Mouse (Mus musculus): Measurements from ENCODE around the gene Gm4353.
"Not testable (repeated sequence)": the region's sequence is repeated elsewhere in the genome, so short reads cannot be mapped to it uniquely, and the experiment has no call there.

Gm4353 gene

DNA sequence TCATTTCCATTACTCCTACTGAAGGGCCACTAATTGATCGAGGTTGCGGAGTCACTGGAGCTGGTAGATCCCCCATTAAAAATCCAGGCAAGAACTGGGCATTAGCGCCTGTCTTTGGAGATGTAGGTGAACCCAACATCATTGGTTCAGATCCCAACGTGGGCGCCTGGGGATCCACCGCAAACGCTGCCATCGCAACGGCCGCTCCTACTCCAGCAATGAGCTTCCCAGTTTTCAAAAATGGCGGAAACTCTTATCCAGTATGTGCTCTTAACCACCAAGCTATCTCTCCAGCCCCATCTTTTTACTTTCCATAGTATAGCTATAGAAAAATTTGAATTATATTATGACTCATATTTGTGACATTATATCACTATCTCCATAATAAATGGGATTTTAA is at the start of gene Gm4353:
Gene Gm4353 (minus strand): TSS at position 270 of the 400 bp plus-strand sequence.
- DNase-seq (ENCODE audit: low read depth, low spot score), result not testable (repeated sequence)

DNA sequence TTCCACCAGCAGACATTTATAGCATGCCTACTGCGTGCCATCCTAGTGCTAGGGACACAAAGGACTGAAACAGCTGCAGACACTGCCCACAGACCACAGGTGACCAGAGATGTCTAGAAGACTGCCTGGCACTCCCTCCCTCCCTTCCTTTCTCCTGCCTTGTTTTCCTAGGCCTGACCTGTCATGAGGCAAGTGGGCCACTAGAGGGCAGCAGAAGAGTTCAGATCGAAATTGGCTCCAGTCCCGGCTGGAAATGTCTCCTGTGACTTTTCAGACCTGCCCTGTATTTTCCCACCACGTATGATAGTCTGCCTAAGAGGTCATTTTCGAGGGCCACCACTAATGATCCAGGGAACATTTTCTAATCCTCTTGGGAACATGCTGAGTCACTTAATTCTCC is 47.6 kb upstream of the Gm4353 start:
- peak; percentile 59 for DNase-seq (ENCODE audit: low read depth, low spot score)

DNA sequence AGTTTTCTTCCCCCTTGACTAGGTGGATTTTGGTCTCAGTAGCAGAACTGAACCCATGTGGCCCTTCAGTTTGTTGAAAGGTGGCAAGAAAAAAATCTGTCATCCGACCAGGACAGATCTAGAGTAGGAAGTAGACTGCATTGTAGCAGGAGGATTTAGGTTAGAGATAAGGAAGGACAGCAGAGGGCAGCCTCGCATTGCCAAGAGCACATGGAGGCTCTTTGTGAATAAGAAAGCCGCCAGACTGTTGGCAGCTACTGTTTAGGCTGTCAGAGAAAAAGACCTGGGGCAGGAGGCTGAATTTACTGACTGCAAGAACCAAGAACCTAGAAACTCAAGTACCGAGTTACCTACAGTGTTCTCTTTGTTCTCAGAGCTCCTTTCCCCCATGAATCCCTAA is 47.0 kb upstream of the Gm4353 start:
- no peak for DNase-seq (ENCODE audit: low read depth, low spot score)

GRCm38 (mm10) chr7:116129374-116129773 is 44.9 kb upstream of the Gm4353 start:
- DNase-seq (ENCODE audit: low read depth, low spot score), result no peak

DNA sequence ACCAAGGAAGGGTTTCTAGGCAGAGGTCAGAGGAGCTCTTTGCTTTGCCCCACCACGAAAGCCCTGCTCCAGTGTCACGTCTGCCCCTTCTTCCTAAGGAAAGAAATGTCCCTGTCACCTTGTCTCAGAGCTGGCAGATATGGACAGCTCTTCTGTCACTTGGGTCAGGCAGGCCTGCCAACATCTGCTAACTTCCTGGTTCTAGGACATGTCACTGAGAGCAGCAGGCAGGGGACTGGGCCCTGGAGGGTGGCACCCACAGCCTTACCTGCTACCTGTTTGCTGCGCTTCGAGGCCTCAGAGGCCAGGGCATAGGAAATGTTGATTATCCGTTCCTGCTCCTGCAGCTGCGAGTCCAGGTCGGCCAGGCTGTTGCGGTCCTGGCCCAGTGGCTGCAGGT is 43.9 kb upstream of the Gm4353 start:
- DNase-seq (ENCODE audit: low read depth, low spot score), result no peak

DNA sequence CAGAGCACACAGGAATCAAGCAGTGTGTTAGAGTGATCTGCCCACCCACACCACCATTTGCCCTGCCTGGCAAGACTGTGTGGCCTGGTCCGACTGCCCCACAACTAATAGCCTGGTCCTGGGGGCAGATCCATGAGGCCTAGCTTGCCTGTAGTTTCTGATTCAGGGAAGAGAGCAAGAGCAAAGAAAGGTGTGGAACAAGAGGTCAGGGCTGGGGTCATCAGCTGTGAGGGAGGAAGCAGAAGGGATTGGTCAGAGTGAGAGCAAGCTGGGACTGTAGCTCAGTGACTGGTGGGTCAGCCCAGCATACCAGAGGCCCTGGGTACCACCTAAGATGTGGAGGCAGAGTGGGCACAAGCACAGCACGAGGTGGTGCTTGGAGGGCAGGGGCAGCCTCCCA is 42.6 kb upstream of the Gm4353 start:
- no peak for DNase-seq (ENCODE audit: low read depth, low spot score)

GRCm38 (mm10) chr7:116125671-116126070 is 41.2 kb upstream of the Gm4353 start:
- no peak for DNase-seq (ENCODE audit: low read depth, low spot score)

DNA sequence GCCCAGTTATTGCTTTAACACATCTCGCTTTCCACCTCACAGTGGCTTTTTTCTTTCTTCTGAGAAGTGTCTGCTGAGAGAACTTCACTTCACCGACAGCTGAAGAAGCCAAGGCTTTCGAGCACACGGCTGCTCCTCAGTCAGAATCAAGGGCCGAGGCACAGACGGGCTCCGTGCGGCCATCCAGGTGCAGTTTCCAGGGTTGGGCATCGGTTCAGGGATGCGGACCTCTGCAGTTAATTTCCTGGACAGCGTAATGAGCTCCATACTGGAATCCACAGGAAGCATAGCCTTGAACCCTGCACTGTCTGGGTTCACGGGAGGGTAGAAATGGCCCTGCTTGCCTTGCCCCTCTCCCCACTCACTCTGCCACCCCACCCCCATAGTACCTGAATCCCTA is 39.6 kb upstream of the Gm4353 start:
- no peak for DNase-seq (ENCODE audit: low read depth, low spot score)

GRCm38 (mm10) chr7:116123597-116123985 is 39.2 kb upstream of the Gm4353 start:
- no peak for DNase-seq (ENCODE audit: low read depth, low spot score)

DNA sequence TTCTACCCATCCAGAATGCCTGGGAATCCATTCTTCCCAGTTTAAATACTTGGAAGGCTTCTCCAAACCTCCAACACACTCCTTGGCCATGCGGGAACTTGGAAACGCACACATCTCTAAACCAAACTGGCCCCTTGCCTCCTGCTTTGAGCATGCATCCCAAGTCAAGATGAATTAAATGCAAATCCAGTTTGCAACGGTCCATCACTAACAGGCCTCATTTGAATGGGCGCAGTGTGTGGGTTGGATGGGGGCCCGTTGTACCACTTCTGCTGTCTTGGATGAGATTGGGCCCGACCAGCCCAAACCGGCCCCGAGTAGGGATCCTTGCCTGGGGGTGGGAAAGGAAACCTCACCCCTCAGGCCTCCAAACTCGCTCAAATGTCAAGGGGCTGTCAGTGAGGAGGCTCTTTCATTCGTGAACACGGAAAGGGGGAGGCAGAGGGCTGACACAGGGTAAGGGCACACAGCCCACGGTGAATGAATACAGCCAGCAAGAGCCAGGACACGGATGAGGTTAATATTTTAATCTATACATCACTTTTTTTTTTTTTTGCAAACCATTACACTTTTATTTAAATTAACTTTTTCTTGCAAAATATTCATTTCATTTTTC is 38.7 kb upstream of the Gm4353 start:
- no peak for DNase-seq (ENCODE audit: low read depth, low spot score)

DNA sequence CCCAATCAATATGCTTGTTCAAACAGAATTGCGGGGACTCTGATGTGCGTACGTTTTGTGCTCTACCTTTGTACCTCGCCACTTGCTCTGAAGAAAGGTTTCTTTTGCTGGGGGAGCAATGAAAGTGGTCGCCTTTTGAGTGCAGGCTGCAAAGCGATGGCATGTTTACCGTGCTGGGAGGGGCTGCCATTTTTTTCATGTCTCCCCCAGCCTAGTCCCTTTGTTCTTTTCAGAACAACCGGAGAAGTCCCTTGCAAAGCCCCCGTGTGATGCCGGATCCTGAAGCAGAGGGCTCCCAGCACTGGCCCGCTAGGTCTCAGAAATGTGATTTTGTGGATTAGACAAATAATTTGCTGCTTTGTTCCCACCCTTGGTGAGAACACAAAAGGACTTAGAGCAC is 36.8 kb upstream of the Gm4353 start:
- no peak for DNase-seq (ENCODE audit: low read depth, low spot score)

- DNase-seq (ENCODE audit: low read depth, low spot score), result no peak
These were observed 36.3 kb upstream of the Gm4353 start for GRCm38 (mm10) chr7:116120737-116121136.

- no peak for DNase-seq (ENCODE audit: low read depth, low spot score)
These were observed 34.9 kb upstream of the Gm4353 start for GRCm38 (mm10) chr7:116119306-116119857.

GRCm38 (mm10) chr7:116115991-116116390 is 31.6 kb upstream of the Gm4353 start:
- DNase-seq (ENCODE audit: low read depth, low spot score), result no peak

- no peak for DNase-seq (ENCODE audit: low read depth, low spot score)
These were observed 30.9 kb upstream of the Gm4353 start for GRCm38 (mm10) chr7:116115216-116115930.

DNA sequence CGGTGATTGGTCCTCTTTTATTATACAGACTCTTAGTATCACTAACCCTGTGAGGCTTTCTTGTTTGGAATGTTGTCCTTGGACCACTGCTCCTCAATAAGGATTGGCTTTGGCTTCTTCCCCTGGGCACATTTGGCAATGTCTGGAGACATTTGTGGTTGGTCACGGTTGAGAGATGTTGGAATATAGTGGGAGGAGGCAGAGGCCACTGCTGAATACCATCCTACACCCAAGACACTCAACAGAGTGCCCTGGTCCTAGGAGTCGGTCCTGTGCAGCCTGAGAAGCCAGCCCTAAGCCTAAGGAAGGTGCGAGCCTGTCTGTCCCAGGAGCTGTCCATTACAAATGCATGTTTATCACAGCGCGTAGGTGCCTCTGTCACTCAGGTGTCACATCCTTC is 27.1 kb upstream of the Gm4353 start:
- no peak for DNase-seq (ENCODE audit: low read depth, low spot score)

- no peak for DNase-seq (ENCODE audit: low read depth, low spot score)
These were observed 26.2 kb upstream of the Gm4353 start for GRCm38 (mm10) chr7:116110661-116111060.

DNA sequence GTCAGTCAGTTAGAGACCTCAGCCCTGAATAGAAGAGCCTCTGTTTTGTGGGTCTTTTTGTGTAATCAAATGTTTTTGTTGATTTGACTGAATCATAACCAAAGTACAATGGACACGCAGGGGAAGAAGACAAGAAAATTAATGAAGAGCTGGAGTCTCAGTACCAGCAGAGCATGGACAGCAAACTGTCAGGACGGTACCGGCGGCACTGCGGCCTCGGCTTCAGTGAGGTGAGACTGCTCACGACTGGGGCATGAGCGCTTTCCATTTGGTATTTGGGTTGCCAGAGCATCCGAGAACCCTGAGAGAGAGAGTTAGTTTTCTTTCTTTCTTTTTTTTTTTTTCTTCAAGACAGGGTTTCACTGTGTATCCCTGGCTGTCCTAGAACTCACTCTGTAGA is 18.7 kb upstream of the Gm4353 start:
- no peak for DNase-seq (ENCODE audit: low read depth, low spot score)

DNA sequence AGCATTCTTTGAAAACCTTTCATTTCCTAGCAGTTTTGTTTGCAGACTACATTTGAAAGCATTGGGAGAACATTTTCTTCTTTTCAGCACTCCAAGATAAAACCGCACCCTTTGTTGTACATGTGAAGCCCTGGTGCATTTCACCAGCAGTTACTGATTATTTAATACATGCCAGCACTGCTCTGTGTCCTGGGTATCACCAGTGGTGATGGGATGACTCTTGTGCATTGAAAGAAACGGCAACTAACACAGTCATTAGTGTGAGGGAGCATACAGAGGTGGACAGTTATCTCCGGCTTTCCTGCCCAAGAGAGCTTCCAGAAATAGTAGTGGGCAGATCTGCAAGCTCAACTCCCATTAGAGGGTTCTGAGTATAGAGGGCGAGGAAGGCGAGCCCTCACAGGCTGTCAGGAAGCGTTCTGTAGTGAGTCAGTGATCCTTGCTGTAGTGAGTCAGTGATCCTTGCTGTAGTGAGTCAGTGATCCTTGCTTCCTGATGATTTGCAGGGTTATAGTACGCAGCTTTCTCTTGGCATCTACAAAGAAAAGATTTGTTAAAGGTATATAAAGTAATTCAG is 15.6 kb upstream of the Gm4353 start:
- DNase-seq (ENCODE audit: low read depth, low spot score), result no peak

DNA sequence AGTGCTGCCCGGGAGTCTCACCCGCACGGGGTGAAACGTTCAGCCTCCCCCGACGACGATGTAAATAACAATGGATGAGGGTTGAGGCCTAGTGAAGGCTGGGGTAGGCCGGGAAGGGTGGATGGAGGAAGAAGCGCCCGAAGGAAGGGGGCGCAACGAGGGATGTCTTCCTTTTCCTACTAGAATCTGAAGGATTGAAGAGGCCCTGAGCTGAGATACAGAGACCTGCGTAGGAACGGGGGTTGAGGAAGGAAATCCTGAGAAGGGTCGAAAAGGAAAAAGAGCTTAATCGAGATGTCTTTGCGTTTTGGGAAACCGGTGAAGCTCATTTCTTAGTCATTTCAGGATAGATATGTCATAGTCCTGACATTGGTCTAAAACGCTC is 9.0 kb upstream of the Gm4353 start:
- DNase-seq (ENCODE audit: low read depth, low spot score), result no peak

- peak; percentile 93 for DNase-seq (ENCODE audit: low read depth, low spot score)
These were observed 8.5 kb upstream of the Gm4353 start for GRCm38 (mm10) chr7:116092710-116093465.

GRCm38 (mm10) chr7:116060739-116061138 is 23.7 kb downstream of the Gm4353 start:
- no peak for DNase-seq (ENCODE audit: low read depth, low spot score)

All from skeletal muscle tissue, adult 2 months (tissue).